9 mouse cellular contexts compared by ENCODE assay signal in genomic region chr4:97780024-97780423, GRCm38 (mm10). TPM values are rescaled to one million over a fixed set of nuclear protein-coding genes. Genes with fewer than 3 reads are reported as not detected.
DNase-seq lines count a peak whose midpoint lies in the region; ATAC-seq lines count a peak whose summit lies in the region.
"Had no signal": no experiment of that assay in that cellular context is flagged by ENCODE, and none has a peak within 500 bp of the region (broad histone marks: within the 10 kb centered on the region; RNA-seq: fewer than 3 reads in every experiment).

No protein-coding gene starts in this region.

- peak overlapping the region; percentile 90 for H3K4me3 ChIP-seq in lung, embryonic 16.5 days (ENCODE audit: low read length)
- peak overlapping the region; percentile 82 for H3K4me3 ChIP-seq in intestine, embryonic 14.5 days (ENCODE audit: low read depth, low read length)
- peak overlapping the region; percentile 90; the same call in 1 of the 2 replicates for H3K4me3 ChIP-seq in stomach, embryonic 14.5 days (ENCODE audit: low read depth, low read length)

- no peak for ATAC-seq in lung, embryonic 16.5 days (ENCODE audit: low read depth)
- ATAC-seq in intestine, embryonic 14.5 days (replicated peaks; ENCODE audit: low FRiP score, low TSS enrichment, low read depth) = no peak
- ATAC-seq in stomach, embryonic 14.5 days (ENCODE audit: insufficient number of reproducible peaks, insufficient read depth, low FRiP score, low read depth) = no peak
- ATAC-seq in activated CD4-positive, CD25-positive, alpha-beta regulatory T cell, adult 4 months = no peak

- no peaks in the 10 kb centered on the region for H3K27me3 ChIP-seq in lung, embryonic 16.5 days (ENCODE audit: control insufficient read depth, insufficient read depth, low read depth, low read length)
- H3K27me3 ChIP-seq in intestine, embryonic 14.5 days (replicated peaks; ENCODE audit: control insufficient read depth, insufficient read depth, low read length) = no peaks in the 10 kb centered on the region
- no peaks in the 10 kb centered on the region for H3K27me3 ChIP-seq in stomach, embryonic 14.5 days (ENCODE audit: control insufficient read depth, insufficient read depth, low read length)

- WGBS in lung, embryonic 16.5 days = 51% methylated on average over 7 of the region's 7 CpGs
- 34% methylated on average over 7 of the region's 7 CpGs for WGBS in intestine, embryonic 14.5 days
- 35% methylated on average over 7 of the region's 7 CpGs for WGBS in stomach, embryonic 14.5 days

- peak overlapping the region; percentile 67 for H3K4me2 ChIP-seq in lung, embryonic 16.5 days (ENCODE audit: low read depth, low read length)
- H3K4me2 ChIP-seq in intestine, embryonic 14.5 days (ENCODE audit: low read length) = peak overlapping the region; percentile 79
- peak overlapping the region; percentile 77 for H3K4me2 ChIP-seq in stomach, embryonic 14.5 days (replicated peaks; ENCODE audit: low read depth, low read length)

- DNase-seq in adrenal gland, adult (ENCODE audit: inconsistent age in 2 of 2, low spot score in 1 of 2) = peak; percentile 71 to 88
- no peak for DNase-seq in adrenal gland, postnatal 4 days (ENCODE audit: low spot score in 2 of 2)
- no peak for DNase-seq in lung, postnatal 14 days
- no peak for DNase-seq in intestine, embryonic 14.5 days (ENCODE audit: low spot score)
- DNase-seq in MN1 (ENCODE audit: low spot score) = no peak

- H3K9ac ChIP-seq in lung, embryonic 16.5 days (ENCODE audit: low read length) = peak overlapping the region; percentile 27; the same call in 1 of the 2 replicates
- H3K9ac ChIP-seq in intestine, embryonic 14.5 days (ENCODE audit: low read length) = peak overlapping the region; percentile 99; the same call in 1 of the 2 replicates
- peak overlapping the region; percentile 37 for H3K9ac ChIP-seq in stomach, embryonic 14.5 days (replicated peaks; ENCODE audit: low read depth, low read length)

- peaks cover 11% of the 10 kb centered on the region for H3K36me3 ChIP-seq in lung, embryonic 16.5 days (ENCODE audit: control insufficient read depth, insufficient read depth, low read length)
- H3K36me3 ChIP-seq in intestine, embryonic 14.5 days (ENCODE audit: control insufficient read depth, insufficient read depth, low read length) = peaks cover 18% of the 10 kb centered on the region
- H3K36me3 ChIP-seq in stomach, embryonic 14.5 days (ENCODE audit: control insufficient read depth, insufficient read depth, low read length) = peaks cover 15% of the 10 kb centered on the region

- H3K27ac ChIP-seq in lung, embryonic 16.5 days (ENCODE audit: low read length) = no peak overlapping the region; the same call in 1 of the 2 replicates
- peak overlapping the region; percentile 57; the same call in 1 of the 2 replicates for H3K27ac ChIP-seq in intestine, embryonic 14.5 days (ENCODE audit: low read depth)
- H3K27ac ChIP-seq in stomach, embryonic 14.5 days (ENCODE audit: low read length) = peak overlapping the region; percentile 98; the same call in 1 of the 2 replicates

- H3K9me3 ChIP-seq in lung, embryonic 16.5 days (ENCODE audit: control insufficient read depth, low read length) = no peaks in the 10 kb centered on the region
- no peaks in the 10 kb centered on the region for H3K9me3 ChIP-seq in intestine, embryonic 14.5 days (ENCODE audit: control insufficient read depth, low read length)
- H3K9me3 ChIP-seq in stomach, embryonic 14.5 days (ENCODE audit: control insufficient read depth, low read depth, low read length) = no peaks in the 10 kb centered on the region

- H3K4me1 ChIP-seq in lung, embryonic 16.5 days (replicated peaks; ENCODE audit: control insufficient read depth, insufficient read depth, low read length) = peaks cover 12% of the 10 kb centered on the region
- H3K4me1 ChIP-seq in intestine, embryonic 14.5 days (replicated peaks; ENCODE audit: control insufficient read depth, insufficient read depth, low read length) = peaks cover 17% of the 10 kb centered on the region
- H3K4me1 ChIP-seq in stomach, embryonic 14.5 days (ENCODE audit: control insufficient read depth, insufficient read depth, low read length) = peaks cover under 1% of the 10 kb centered on the region; the same call in 1 of the 2 replicates

RNA-seq across cellular contexts. Expression of gene E130114P18Rik, which starts 2.1 kb away (rescaled TPM):
- total RNA-seq in adrenal gland, postnatal 4 days (2021) = 1 to 10 TPM; 1.2 to 1.4 TPM
- 0.79 and 0.85 TPM in 2 replicates for polyA plus RNA-seq in lung, embryonic 16.5 days (2015; fragmentation: Nextera tagmentation; extraction: Ambion mirVana)
- polyA plus RNA-seq in intestine, embryonic 14.5 days (2014; fragmentation: Nextera tagmentation; extraction: Ambion mirVana) = 5.2 and 8.0 TPM in 2 replicates
- polyA plus RNA-seq in stomach, embryonic 14.5 days (2014; fragmentation: Nextera tagmentation; extraction: Ambion mirVana) = 5.7 and 6.3 TPM in 2 replicates
- polyA plus RNA-seq in activated CD4-positive, CD25-positive, alpha-beta regulatory T cell, adult 4 months (2017; shearing (Covaris generic)) = not detected
- total RNA-seq: hematopoietic stem cell, adult 5-6 weeks had no signal

RNA-seq across cellular contexts. Expression of gene Nfia, which starts 7.5 kb away (rescaled TPM):
- total RNA-seq in adrenal gland, postnatal 4 days (2021) = 100 to 1,000 TPM; 208 to 223 TPM
- polyA plus RNA-seq in lung, embryonic 16.5 days (2015; fragmentation: Nextera tagmentation; extraction: Ambion mirVana) = 48.3 and 52.9 TPM in 2 replicates
- 42.1 and 43.8 TPM in 2 replicates for polyA plus RNA-seq in intestine, embryonic 14.5 days (2014; fragmentation: Nextera tagmentation; extraction: Ambion mirVana)
- 73.9 and 78.4 TPM in 2 replicates for polyA plus RNA-seq in stomach, embryonic 14.5 days (2014; fragmentation: Nextera tagmentation; extraction: Ambion mirVana)
- 10 to 100 TPM in 1 of 2 experiments, 1 to 10 TPM in 1; 7.3 to 12.6 TPM for polyA plus RNA-seq in activated CD4-positive, CD25-positive, alpha-beta regulatory T cell, adult 4 months (2017; shearing (Covaris generic))

Comparison
In these comparisons a context has a peak if more than half of its experiments do, and no peak if none do; other contexts are left out.
1. DNase-seq: peak in adrenal gland, adult (2 of 2); none in adrenal gland, postnatal 4 days (0 of 2), lung, postnatal 14 days (single experiment), intestine, embryonic 14.5 days (single experiment) and MN1 (single experiment).
2. H3K9ac ChIP-seq: peak in every context shown above with its lines; median percentile 99 in intestine, embryonic 14.5 days; 37 in stomach, embryonic 14.5 days; 27 in lung, embryonic 16.5 days.
3. Peak in every context shown above with its lines, with median percentiles within 50 percentile points of each other: H3K4me2 ChIP-seq and H3K4me3 ChIP-seq.